Mouse (Mus musculus) kidney, postnatal 4 days (tissue): ENCODE results near the gene Aox2.

ENCODE experiments used
- DNase-seq, 2 experiments: peaks; one replicate each; pipeline ENCODE4 v3.0.0; 2021; ENCODE audit warnings: mixed read lengths in 2 of 2

Gene Aox2

DNA sequence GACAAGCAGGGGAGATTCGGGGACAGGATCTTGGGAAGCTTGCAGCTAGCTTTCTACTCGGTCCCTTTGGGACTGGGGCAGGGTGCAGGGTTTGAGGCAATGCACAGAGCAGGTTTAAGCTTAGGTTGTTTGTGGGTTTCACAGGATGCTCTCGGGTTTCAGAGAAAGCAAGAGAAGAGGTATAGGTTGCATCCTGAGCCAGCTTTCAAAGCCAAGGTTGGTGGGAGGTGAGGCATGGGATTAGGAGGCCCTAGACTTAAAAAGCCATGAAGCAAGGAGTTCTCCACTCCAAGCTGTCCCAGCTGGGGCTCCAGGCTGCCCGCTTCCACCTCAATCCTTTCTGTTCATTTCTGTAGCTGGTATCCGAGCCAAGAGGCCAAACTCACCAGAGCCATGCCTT, at the start of gene Aox2:
Gene Aox2, plus strand, starts transcription at position 301 of the 400 bp plus-strand sequence.
- DNase-seq: no peak

DNA sequence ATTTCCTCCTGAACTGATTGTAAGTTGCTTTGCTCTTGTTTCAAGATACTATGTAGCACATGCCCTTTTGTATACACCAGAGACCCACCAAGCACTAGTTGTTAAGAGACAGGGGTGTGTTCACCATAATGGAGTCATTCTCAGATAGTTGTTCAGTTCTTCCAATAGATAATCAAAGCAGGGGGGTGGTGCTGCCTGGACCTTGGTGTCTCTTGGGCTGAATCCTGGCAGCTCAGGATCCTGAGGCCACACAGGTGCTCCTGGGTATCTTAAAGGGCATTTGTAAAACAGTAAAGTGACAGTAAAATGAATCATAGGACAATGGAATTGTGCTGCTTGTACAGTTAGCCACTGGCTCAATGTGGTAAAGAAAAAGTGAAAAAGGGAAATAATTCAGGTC, 49.2 kb upstream of the Aox2 start:
- DNase-seq: no peak

DNA sequence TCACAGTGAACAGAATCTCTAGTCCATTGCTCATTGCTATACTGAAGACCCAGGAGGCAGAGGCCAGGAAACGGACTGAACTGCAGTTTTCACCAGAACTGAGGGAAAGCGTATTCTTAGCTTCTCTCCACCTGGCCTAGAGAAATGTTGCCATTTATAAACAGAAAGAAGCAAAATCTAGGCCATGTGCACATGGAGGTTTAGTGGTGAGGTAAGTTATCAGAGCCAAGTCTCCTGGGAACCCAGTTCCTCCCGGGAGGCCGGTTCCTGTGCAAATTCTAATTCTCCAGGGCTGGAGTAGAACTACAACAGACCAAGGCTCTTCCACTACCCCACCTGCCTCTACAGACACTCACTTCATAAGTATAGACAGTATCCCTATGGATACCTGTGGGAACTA, 48.4 kb upstream of the Aox2 start:
- DNase-seq: no peak

DNA sequence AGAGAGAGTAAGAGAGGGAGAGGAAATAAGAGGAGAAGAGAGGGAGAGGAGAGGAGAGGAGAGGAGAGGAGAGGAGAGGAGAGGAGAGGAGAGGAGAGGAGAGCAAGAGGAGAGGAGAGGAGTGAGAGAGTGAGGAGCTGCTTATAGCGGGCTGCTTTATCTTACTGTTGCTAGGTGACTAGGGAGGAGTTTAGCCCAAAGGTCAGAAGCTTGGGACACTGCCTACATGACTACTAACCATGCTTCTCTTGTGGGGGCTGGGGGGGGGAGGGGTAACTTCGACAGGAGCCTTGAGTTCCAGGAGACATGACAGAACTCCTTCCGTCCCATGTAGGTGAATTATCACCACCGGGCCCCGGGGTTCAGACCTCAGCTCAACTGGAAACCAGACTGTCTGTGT, 47.6 kb upstream of the Aox2 start:
- no peak for DNase-seq

- DNase-seq: no peak
Observed at GRCm38 (mm10) chr1:58235405-58235804, 42.7 kb upstream of the Aox2 start.

- DNase-seq: peak in 1 of 2 experiments; percentile 9
Observed at GRCm38 (mm10) chr1:58237527-58238299, 40.4 kb upstream of the Aox2 start.

- DNase-seq: no peak
Observed at GRCm38 (mm10) chr1:58238440-58238839, 39.7 kb upstream of the Aox2 start.

GRCm38 (mm10) chr1:58238961-58239360, 39.2 kb upstream of the Aox2 start:
- no peak for DNase-seq

DNA sequence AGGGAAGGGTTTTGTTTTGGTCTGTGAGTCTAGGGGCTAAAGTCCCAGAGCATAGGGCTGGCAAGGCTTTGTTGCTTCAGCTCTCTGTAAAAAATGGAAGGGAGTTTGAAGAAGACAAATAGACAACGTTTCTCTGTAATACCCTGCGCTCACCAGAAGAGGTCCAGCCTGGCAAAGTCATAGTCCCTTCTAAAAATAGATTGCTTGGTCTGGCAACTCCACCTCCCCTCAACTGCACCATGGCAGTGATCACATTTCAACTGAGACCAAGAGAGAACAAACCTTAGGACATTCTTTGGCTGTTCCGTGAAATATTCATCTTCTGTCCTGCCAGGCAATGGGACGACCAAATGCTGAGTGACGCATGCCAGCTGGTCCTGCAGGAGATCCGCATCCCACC, 37.8 kb upstream of the Aox2 start:
- peak in 1 of 2 experiments; percentile 11 for DNase-seq

DNA sequence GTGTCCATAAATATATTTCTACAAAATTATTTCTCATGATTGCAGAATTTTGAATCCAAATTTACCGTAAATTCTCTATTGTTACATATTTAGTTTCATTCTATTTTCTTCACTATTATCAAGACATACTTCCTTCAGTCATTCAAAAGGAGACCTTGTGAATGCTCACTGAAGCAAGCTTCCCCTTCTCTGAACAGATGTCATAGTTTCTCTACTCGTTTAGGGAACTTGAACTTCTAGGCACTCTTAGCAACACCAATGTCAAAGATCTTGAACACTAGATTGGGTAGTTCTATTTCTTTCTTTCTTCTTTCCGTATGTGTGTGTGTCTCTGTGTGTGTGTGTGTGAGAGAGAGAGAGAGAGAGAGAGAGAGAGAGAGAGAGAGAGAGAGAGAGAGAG, 33.6 kb upstream of the Aox2 start:
- no peak for DNase-seq

DNA sequence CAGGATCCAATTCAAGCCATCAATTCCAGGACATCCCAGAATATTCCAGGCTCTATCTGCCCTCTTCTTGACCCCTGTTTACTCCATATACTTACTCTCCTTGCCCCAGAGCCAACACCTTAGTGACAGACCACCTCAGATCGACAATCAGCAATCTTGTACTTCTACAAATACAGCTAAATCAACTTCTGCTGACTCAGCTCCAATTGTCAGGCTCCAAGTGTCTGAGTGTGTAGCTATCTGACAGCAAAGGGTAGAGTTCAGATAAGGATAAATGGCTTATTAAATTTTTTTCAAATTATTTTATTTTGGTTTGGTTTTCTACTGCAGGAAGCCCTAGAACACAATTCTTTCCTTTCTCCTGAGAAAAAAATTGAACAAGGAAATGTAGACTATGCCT, 29.6 kb upstream of the Aox2 start:
- DNase-seq: no peak

DNA sequence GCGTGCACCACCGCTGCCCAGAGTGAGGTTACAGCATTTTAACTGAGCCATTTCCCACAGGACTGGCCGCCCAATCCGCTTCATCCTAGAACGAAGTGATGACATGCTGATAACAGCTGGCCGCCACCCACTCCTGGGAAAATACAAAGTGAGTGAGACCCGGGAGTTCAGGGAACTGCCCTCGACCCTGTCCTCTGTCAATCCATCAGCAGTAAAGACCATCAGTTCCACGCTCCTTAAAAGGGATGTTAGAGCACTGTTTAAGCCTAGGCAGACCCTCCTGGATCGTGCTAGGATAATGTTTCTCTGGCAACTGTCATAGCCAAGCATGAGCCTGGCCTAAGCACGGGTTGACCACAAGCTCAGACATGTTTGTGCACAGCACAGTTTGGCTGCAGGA, 24.7 kb upstream of the Aox2 start:
- no peak for DNase-seq

DNA sequence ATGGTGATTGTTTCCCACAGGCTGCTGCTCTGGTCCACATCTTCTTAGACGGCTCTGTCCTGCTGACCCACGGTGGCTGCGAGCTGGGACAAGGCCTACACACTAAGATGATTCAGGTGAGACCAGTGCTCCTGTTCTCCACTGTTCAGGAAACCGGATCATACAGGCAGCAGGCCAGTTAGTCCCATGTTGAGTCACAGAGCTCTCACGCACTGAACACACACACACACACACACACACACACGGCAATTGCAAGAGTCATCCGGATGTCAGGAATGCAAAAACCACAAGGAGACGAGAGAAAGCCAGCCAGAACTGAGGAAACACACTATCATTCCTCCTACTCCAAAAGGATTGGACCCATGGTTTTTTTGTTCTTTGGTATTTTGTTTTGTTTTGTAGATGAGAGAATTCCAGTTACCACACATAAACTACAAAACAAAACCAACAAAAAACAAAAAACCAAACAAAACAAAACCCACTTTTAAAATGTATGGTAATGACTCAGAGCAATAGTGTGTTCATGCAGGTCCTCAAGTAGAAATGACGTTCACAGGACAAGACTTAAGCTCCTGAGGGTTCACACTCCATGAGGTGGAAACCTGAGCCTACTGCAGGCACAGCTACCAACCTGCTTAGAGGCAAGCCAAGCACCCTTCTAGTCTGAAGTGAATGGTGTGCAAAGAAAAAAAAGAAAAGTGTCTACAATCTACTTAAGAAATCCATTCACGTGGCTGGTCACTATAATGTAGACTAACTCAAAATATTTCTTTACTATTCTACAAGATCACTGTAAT, 20.7 kb upstream of the Aox2 start:
- DNase-seq: peak; percentile 37 to 44

GRCm38 (mm10) chr1:58260311-58260710, 17.8 kb upstream of the Aox2 start:
- DNase-seq: no peak

DNA sequence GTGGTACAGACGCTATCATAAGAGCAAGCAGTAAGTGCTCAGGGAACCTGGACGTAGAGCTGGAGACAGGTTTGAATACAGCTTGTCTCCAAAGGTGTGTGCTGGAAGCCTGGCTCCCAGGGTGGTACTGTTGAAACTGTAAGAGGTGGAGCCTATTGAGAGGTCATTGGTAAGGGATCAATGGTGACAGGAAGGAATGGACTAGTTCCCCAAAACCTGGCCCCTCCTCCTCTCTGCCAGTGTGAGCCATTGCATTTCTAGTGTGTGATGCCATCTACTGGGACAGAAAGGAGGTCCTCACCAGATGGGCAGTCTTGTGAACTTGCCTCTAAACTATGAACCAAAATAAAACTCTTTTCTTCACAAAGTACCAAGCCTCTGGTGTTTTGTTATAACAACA, 9.9 kb upstream of the Aox2 start:
- no peak for DNase-seq

- peak; percentile 67 to 72 for DNase-seq
Observed at GRCm38 (mm10) chr1:58270807-58271569, 7.1 kb upstream of the Aox2 start.

DNA sequence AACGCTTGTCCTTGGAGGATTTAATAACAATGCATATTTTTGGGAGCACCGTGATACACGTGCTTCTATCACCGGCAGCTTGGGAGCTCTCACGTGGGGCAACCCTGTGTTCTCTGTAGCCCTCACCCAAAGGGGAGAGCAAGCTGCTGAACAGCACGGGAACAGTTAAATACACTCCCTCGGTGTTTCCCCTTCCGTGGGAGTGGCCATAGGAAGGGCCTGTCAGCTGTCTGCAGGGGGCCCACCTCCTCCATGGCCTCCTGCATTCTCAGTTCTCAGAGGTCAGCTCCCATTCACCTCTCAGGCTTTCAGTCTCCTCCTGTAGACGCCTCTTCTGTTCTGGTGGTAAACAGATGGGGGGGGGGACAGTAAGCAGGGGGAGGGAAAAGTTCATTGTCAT, 2.2 kb upstream of the Aox2 start:
- peak; percentile 9 to 25 for DNase-seq

GRCm38 (mm10) chr1:58278513-58278912, 387 bp downstream of the Aox2 start:
- DNase-seq: no peak

DNA sequence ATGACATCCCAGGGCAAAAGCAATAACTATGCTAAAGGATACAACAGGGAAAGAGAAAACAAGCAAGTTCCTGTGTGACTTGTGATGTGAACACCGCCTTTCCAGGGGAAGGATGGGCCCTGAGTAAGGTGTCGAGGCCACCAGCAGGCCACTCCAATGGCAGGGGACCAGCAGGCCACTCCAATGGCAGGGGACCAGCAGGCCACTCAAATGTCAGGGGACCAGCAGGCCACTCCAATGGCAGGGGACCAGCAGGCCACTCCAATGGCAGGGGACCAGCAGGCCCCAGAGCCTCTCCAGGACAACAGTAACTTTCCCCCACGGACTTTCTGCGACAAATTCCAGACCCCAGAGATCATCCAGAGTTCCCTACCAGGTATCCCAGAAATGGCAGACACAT, 2.3 kb downstream of the Aox2 start:
- DNase-seq: no peak

- no peak for DNase-seq
Observed at GRCm38 (mm10) chr1:58280939-58281624, 3.0 kb downstream of the Aox2 start.

DNA sequence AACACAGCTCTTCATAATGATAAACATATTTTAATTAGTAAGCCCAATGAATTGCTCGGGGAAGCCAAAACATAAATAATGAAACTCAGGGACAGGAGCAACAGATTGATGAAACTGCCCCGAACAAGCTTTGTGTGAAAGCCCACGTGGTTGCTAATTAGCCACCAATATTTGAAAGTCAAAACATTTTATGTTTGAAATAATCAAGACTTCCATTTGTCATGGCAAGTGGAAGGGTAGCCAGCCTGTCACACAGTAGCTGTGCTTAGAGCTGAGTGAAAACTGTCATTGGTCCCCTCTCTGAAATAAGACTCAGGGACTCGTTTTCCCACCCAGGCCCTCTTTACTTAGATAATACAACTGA, 3.5 kb downstream of the Aox2 start:
- no peak for DNase-seq

GRCm38 (mm10) chr1:58284505-58284904, 6.4 kb downstream of the Aox2 start:
- DNase-seq: peak in 1 of 2 experiments; percentile 12

DNA sequence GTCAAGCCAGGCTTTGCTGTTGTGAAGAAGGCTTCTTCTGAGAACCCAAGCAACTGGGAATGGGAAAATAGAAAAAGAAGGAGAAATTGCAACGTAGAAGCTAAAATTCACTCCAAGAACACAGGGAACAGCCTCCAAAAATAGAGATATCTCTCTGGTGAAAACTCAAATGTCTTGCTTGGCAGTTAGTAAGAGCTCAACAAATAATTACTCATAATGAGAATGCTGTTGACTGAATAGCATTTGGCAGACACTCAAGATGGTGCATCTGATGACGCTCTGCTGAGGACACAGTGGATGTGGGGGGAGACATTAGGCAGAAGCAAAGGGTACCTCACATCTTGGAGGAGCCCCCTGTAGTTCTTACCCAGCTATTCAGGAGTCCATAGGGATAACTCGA, 10.0 kb downstream of the Aox2 start:
- DNase-seq: no peak
